Mouse (Mus musculus) embryonic facial prominence, embryonic 11.5 days (tissue): Measurements from ENCODE around the gene Agr3. TPM values are rescaled to one million over a fixed set of nuclear protein-coding genes. Genes with fewer than 3 reads are reported as not detected.

Experiments used
- ATAC-seq: fragments of 200-750 bp; cut with Nextera tagmentation; replicated peaks from 2 replicates; pipeline ENCODE4 v1.8.0; 2017; ENCODE audit warnings: low read depth; ENCODE audit not compliant: insufficient number of reproducible peaks, low FRiP score, low TSS enrichment
- DNase-seq: peaks from one replicate; pipeline ENCODE4 v3.0.0-alpha.2; 2015; ENCODE audit warnings: low spot score
- H3K27ac ChIP-seq: fragments of 300-500 bp; sonication (generic); replicated peaks from 2 replicates; pipeline ENCODE4 v1.5.1; 2014; ENCODE audit warnings: mild to moderate bottlenecking, low read depth, low read length, control low read depth
- H3K27me3 ChIP-seq: fragments of 300-500 bp; sonication (generic); 2 replicates; pipeline ENCODE4 v1.6.1; 2014; ENCODE audit warnings: mild to moderate bottlenecking, low read length, moderate library complexity, mixed read lengths; ENCODE audit not compliant: control insufficient read depth, insufficient read depth
- H3K36me3 ChIP-seq: fragments of 300-500 bp; sonication (generic); replicated peaks from 2 replicates; pipeline ENCODE4 v1.6.1; 2014; ENCODE audit warnings: low read depth, mild to moderate bottlenecking, low read length, moderate library complexity, mixed read lengths; ENCODE audit not compliant: control insufficient read depth, insufficient read depth
- H3K4me1 ChIP-seq: fragments of 300-500 bp; sonication (generic); 2 replicates; pipeline ENCODE4 v1.6.1; 2014; ENCODE audit warnings: low read length, mixed read lengths; ENCODE audit not compliant: control insufficient read depth, insufficient read depth
- H3K4me2 ChIP-seq: fragments of 300-500 bp; sonication (generic); 2 replicates; pipeline ENCODE4 v1.6.1; 2014; ENCODE audit warnings: low read depth, mild to moderate bottlenecking, control low read depth, low read length, moderate library complexity
- H3K4me3 ChIP-seq: fragments of 300-500 bp; sonication (generic); 2 replicates; pipeline ENCODE4 v1.5.1; 2014; ENCODE audit warnings: low read depth, low read length, control low read depth
- H3K9ac ChIP-seq: fragments of 300-500 bp; sonication (generic); replicated peaks from 2 replicates; pipeline ENCODE4 v1.6.1; 2014; ENCODE audit warnings: mild to moderate bottlenecking, control low read depth, low read length
- H3K9me3 ChIP-seq: fragments of 300-500 bp; sonication (generic); replicated peaks from 2 replicates; pipeline ENCODE4 v1.6.1; 2016; ENCODE audit warnings: mild to moderate bottlenecking, low read length, inconsistent platforms, mixed read lengths; ENCODE audit not compliant: control insufficient read depth
- whole genome bisulfite sequencing: fragments of 180-500 bp; shearing (Covaris S2); extraction: QIAGEN DNeasy Blood & Tissue Kit; methylation state at CpG from one replicate; pipeline ENCODE4 v1.1.7; 2014; 5-methylcytosine and 5-hydroxymethylcytosine counted together
- polyA plus RNA-seq: library from polyadenylated mRNA; unstranded; fragments of >200 nt; fragmentation: Nextera tagmentation; extraction: Ambion mirVana; gene quantifications from 2 replicates; pipeline ENCODE4 v1.2.1, GENCODE M21; 2014

Agr3 gene
- polyA plus RNA-seq, 1 experiment from 2014 or later, result 1.2 TPM

GRCm38 (mm10) chr12:35966098-35966767, 40.8 kb downstream of the Agr3 start:
- Histone ChIP-seq H3K4me2 (no peak overlapping the region), H3K4me3 (no peak overlapping the region), H3K27ac (no peak overlapping the region), H3K9ac (no peak overlapping the region), H3K27me3 (no peaks in the 10 kb centered on the region), H3K4me1 (no peaks in the 10 kb centered on the region), H3K9me3 (no peaks in the 10 kb centered on the region), H3K36me3 (no peaks in the 10 kb centered on the region)
- DNase-seq (no peak), ATAC-seq (no peak)
- 59% methylated on average over 7 of the region's 7 CpGs for WGBS

GRCm38 (mm10) chr12:35966768-35967141, 41.3 kb downstream of the Agr3 start:
- WGBS, result 72% methylated on average over 7 of the region's 7 CpGs
- no peak overlapping the region for H3K27ac ChIP-seq
- no peaks in the 10 kb centered on the region for H3K9me3 ChIP-seq
- DNase-seq (no peak), ATAC-seq (no peak)
- no peaks in the 10 kb centered on the region for H3K36me3 ChIP-seq
- H3K4me3 ChIP-seq, result no peak overlapping the region
- H3K4me2 ChIP-seq, result no peak overlapping the region
- H3K4me1 ChIP-seq, result no peaks in the 10 kb centered on the region
- H3K9ac ChIP-seq, result no peak overlapping the region
- H3K27me3 ChIP-seq, result no peaks in the 10 kb centered on the region

GRCm38 (mm10) chr12:35975898-35976297, 50.5 kb downstream of the Agr3 start:
- Histone ChIP-seq H3K9me3 (no peaks in the 10 kb centered on the region), H3K4me1 (no peaks in the 10 kb centered on the region), H3K27ac (no peak overlapping the region), H3K27me3 (no peaks in the 10 kb centered on the region), H3K36me3 (no peaks in the 10 kb centered on the region), H3K4me3 (no peak overlapping the region), H3K9ac (no peak overlapping the region), H3K4me2 (no peak overlapping the region)
- no peak for DNase-seq
- 82% methylated on average over 3 of the region's 3 CpGs for WGBS
- ATAC-seq, result no peak

GRCm38 (mm10) chr12:35977633-35978246, 52.3 kb downstream of the Agr3 start:
- WGBS, result 41% methylated on average over 6 of the region's 6 CpGs
- ATAC-seq (no peak), DNase-seq (no peak)
- Histone ChIP-seq H3K4me2 (no peak overlapping the region), H3K36me3 (no peaks in the 10 kb centered on the region), H3K27ac (no peak overlapping the region), H3K27me3 (no peaks in the 10 kb centered on the region), H3K9me3 (no peaks in the 10 kb centered on the region), H3K4me3 (no peak overlapping the region), H3K4me1 (no peaks in the 10 kb centered on the region), H3K9ac (no peak overlapping the region)

- no peaks in the 10 kb centered on the region for H3K4me1 ChIP-seq
- H3K9ac ChIP-seq, result no peak overlapping the region
- no peak overlapping the region for H3K4me2 ChIP-seq
- DNase-seq, result no peak
- ATAC-seq, result no peak
- H3K36me3 ChIP-seq, result no peaks in the 10 kb centered on the region
- H3K4me3 ChIP-seq, result no peak overlapping the region
- H3K9me3 ChIP-seq, result no peaks in the 10 kb centered on the region
- no peak overlapping the region for H3K27ac ChIP-seq
- WGBS, result 86% methylated on average over 5 of the region's 5 CpGs
- H3K27me3 ChIP-seq, result no peaks in the 10 kb centered on the region
Measured at GRCm38 (mm10) chr12:35979625-35980024, 54.2 kb downstream of the Agr3 start.

- H3K36me3 ChIP-seq, result no peaks in the 10 kb centered on the region
- H3K27me3 ChIP-seq, result no peaks in the 10 kb centered on the region
- no peaks in the 10 kb centered on the region for H3K4me1 ChIP-seq
- H3K9ac ChIP-seq, result no peak overlapping the region
- peak; percentile 94 for ATAC-seq
- no peak overlapping the region for H3K27ac ChIP-seq
- H3K4me2 ChIP-seq, result no peak overlapping the region
- 55% methylated on average over 6 of the region's 6 CpGs for whole genome bisulfite sequencing
- no peaks in the 10 kb centered on the region for H3K9me3 ChIP-seq
- H3K4me3 ChIP-seq, result no peak overlapping the region
- DNase-seq, result peak; percentile 60
Measured at GRCm38 (mm10) chr12:35981732-35982360, 56.4 kb downstream of the Agr3 start.

GRCm38 (mm10) chr12:35983472-35983871, 58.1 kb downstream of the Agr3 start:
- DNase-seq, result no peak
- 93% methylated on average over 9 of the region's 9 CpGs for WGBS
- H3K4me1 ChIP-seq, result no peaks in the 10 kb centered on the region
- ATAC-seq, result no peak
- no peaks in the 10 kb centered on the region for H3K9me3 ChIP-seq
- H3K36me3 ChIP-seq, result no peaks in the 10 kb centered on the region
- no peak overlapping the region for H3K9ac ChIP-seq
- no peak overlapping the region for H3K4me2 ChIP-seq
- no peak overlapping the region for H3K4me3 ChIP-seq
- no peak overlapping the region for H3K27ac ChIP-seq
- H3K27me3 ChIP-seq, result no peaks in the 10 kb centered on the region

GRCm38 (mm10) chr12:35984743-35985142, 59.3 kb downstream of the Agr3 start:
- DNase-seq (no peak), ATAC-seq (no peak)
- no peak overlapping the region for H3K27ac ChIP-seq
- no peaks in the 10 kb centered on the region for H3K27me3 ChIP-seq
- no peak overlapping the region for H3K4me2 ChIP-seq
- H3K4me1 ChIP-seq, result no peaks in the 10 kb centered on the region
- no peaks in the 10 kb centered on the region for H3K9me3 ChIP-seq
- H3K4me3 ChIP-seq, result no peak overlapping the region
- H3K36me3 ChIP-seq, result no peaks in the 10 kb centered on the region
- H3K9ac ChIP-seq, result no peak overlapping the region
- WGBS, result 79% methylated on average over 5 of the region's 5 CpGs
